Mouse (Mus musculus): ENCODE measurements around the gene Tmem145.

Gene Tmem145
- long read RNA-seq, experiment 1, partial matches to known transcripts, result 0 of 1 reads
- long read RNA-seq, experiment 1, other reads (novel, unspliced or antisense), result 1 of 1 reads
- long read RNA-seq, experiment 2, result 0 reads

DNA sequence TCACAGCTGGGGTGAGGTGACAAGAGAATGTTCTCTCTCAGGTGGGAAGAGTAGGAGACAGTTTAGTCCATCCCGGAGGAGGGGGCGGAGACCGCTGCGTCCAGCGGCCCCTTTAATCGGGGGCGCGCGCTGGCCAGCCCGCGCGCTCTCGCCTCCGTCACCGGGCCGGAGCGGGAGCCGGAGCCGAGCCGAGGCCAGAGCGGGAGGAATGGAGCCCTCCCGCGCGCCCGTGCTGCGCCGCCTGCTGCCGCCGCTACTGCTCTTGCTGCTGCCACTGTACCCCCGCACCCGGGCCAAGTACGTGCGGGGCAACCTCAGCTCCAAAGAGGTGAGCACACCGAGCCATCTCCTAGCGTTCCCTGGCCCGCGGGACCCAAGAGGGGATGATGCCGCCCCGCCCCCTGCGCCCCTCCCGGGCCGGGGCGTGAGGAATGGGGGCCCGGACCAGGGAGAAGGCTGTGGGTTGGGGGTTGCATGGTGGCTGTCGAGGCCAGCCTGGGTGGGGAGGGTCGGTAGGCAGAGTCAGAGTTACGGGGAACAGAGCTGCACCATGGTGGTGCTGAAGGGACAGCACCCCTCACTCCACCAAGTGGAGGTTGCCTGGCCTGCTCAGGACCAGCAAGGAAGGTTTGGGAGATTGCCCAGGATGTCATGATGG, at the start of gene Tmem145:
Gene Tmem145, plus strand, starts transcription at position 151 of the 658 bp plus-strand sequence.
- intact Hi-C loops (cut with DNase I), result no loop called here

DNA sequence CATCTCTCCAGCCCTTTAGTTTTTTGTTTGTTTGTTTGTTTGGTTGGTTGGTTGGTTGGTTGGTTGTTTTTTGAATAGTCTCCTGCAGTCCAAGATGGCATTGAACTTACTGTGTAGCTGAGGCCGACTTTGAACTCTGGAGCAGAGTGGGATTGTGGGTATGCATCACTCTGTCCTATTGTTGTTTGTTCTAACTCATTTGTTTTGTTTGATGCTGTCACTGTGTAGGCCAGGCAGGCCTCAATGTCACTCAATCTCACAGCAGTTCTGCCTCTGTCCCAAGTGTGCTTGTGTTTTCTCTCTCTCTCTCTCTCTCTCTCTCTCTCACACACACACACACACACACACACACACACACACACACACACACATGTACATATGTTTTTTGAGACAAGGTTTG, 44.0 kb upstream of the Tmem145 start:
- intact Hi-C loops (cut with DNase I), result no loop called here

DNA sequence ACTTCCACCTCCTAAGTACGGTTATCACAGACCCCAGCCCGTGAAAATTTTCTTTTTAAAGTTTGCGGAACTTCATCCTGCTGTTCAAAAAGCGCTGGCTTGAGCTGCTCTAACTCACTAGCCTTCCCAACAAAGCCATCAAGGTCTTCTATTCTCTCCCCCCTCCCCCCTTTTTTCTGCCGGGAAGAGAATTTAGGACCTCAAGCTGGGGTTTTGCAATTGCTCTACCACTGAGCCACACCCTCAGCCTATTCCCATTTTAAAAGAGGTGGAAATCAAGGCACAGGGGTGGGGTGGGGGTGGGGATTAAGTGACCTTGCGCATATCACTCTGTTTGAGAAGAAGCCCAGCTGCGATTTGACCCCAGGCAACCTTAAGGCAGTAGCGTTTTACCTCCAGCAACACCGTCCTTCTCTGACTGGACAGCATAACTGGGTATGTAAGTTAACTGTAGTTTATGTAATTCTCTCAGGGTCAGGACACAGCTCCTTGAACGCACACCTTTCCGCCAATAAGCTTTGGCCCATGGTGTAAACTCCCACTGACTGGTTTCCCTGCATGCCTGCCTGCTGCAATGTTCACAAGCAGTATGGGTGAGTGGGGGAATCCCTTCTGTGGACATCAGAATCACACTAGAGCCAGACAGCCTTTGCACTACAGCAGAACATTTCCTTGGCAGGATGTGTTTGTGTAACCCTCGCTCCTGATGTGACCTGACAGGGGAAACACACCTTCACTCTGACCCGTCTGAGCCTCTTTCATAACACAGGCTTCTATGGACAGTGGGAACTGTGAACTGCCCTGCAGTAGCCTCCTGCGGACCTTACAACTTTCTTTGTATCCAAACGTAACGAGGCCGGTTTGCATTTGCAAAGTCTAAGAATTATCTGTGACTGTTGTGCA, 41.7 kb upstream of the Tmem145 start:
- intact Hi-C loops (cut with DNase I), result no loop called here

DNA sequence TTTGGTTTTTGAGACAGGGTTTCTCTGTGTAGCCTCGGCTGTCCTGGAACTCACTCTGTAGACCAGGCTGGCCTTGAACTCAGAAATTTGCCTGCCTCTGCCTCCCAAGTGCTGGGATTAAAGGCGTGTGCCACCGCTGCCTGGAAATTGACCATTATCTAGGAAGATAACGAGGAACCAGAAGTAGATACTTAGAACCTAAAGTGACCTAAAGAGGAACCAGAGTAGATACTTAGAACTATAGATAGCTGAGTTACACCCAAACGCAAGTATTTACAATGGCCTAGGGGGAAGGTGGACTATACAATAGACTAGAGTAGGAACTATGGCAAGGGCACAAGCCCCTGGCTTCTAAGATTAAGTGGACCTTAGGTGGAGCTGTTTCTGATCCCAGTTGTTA, 40.2 kb upstream of the Tmem145 start:
- intact Hi-C loops (cut with DNase I), result loop anchor here (2.0 kb wide), 1 partner anchor 15 kb away; the partner anchor contains the start of gene Erf

DNA sequence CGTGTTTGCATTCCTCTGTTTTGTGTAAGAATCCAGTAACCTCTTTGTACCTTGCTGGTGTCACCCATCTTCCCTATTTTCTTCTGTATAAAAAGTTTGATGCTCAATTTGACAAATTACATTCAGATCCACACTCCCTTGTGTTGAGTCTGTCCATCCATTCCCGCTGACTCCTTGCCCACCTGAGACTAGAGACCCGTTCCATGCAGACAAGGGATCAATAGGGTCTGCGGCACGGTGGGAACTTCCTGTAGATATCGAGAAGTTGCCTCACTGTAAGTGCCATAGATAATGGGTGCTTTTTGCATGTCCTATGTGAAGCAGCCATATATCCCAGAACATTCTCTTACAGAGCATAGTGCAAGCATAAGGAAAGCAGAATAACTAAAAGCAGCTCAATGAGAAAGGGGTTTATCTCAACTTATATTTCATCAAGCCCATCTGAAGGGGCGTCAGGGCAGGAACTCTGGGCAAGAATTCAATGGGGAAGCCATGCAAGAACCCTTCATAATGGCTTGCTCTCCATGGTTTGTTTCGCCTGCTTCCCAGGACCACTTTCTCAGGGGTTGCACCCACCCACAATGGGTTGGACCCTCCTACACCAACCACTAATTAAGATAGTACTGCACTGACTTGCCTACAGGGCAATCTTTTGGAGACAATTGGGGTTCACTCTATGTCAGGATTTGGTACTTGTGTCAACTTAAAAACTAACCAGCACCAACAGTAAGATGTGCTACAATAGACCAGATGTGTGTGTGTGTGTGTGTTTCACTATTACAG, 39.5 kb upstream of the Tmem145 start:
- intact Hi-C loops (cut with DNase I), result loop anchor here (2.0 kb wide), 1 partner anchor 16 kb away; the partner anchor contains the start of gene Erf

DNA sequence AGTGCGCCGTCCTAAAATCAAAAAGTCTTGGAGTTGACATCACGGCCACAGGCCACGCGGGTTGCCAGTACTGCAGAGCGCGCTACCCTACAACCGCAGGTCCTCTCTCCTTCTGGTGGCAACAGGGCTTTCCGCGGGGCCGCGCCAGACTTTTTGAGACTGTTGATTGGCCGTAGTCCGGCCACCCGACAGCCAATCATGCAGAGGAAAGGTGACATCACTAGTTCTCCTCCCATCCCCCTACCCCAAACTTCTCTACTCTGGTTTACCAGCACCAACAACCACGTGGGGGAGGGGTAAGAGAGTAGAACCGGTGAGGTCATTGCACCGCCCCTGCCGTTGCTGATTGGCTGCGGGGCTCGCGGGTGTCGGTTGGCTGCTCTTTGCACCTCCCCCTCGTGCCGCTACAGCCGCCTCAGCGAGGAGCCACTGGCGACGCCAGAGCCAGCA, 38.6 kb upstream of the Tmem145 start, which contains the start of gene Cic:
Gene Cic, plus strand, starts transcription at position 404 of the 450 bp plus-strand sequence.
- intact Hi-C loops (cut with DNase I), result loop anchor here (2.0 kb wide), 1 partner anchor 17 kb away; the partner anchor contains the start of gene Erf

DNA sequence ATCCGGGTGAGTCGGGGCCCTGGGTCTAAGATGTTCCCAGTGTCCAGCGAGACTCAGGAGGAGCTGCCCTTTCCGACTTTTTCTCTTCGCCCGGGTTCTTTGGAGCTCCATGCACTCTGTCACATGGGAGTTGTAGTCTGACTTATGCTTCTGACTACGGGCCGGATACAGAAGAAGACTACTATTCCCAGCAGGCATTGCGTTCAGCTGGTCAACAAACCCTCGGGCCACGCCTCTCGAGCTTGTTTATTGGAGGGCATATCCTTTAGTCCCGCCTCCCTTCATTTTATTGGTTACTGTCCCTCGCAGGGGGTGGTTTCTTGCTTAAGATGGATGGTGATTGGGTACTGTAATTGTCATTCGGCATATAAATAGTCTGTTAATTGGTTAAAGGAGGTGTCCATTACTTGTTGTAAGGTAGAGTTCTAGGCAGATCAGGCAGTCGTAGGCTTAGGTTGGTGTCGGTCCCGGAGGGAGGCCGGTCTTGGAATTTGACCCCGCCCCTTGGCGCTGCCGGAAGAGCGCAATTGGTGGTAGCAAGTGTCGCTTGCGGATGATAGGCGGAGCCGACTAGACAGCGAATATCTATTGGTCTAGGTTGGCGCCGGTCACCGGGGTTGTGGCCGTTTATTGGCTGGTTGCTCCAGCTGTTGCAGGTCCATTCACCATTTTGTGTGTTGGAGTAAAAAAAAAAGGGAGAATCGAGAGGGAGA, 38.0 kb upstream of the Tmem145 start:
- intact Hi-C loops (cut with DNase I), result loop anchor here (2.0 kb wide), 1 partner anchor 17 kb away; the partner anchor contains the start of gene Erf

DNA sequence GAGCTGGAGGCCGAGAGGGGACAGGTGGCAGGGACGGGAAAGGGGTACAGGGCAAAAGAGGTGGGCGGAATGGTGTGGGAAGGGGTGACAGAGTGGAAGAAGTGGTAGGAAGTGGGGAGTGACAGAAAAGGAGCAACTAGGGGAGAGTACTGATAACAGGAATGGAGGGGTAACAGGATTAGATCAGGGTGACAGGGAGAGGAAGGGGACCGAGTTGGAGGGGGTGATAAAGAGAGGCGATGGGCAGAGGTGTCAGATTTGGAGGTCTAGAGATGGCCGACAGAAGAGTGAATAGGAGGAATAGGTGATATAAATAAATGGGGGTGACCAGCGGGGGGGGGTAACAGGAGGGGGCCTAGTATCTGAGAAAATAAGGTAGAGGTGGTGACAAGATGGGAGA, 37.3 kb upstream of the Tmem145 start:
- intact Hi-C loops (cut with DNase I), result no loop called here

DNA sequence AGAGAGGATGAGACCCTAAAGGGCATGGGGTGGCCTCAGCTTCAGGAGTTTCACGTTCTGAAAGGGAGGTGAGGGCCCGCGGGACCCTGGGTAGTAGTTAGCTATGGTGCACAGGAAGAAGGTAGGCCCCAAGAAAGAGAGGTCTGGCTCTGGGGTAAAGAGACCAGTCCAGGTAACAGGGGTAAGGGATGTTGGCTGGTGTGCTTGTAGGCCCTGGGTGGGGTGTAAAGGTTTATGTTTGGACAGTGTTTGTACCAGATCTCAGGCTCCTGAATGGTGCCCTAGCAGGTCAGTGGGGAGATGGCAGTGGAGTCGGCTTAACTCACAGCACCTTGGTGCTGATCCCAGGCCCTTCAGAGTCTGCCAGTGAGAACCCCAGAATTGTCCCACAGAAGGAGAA, 36.9 kb upstream of the Tmem145 start:
- intact Hi-C loops (cut with DNase I), result no loop called here

DNA sequence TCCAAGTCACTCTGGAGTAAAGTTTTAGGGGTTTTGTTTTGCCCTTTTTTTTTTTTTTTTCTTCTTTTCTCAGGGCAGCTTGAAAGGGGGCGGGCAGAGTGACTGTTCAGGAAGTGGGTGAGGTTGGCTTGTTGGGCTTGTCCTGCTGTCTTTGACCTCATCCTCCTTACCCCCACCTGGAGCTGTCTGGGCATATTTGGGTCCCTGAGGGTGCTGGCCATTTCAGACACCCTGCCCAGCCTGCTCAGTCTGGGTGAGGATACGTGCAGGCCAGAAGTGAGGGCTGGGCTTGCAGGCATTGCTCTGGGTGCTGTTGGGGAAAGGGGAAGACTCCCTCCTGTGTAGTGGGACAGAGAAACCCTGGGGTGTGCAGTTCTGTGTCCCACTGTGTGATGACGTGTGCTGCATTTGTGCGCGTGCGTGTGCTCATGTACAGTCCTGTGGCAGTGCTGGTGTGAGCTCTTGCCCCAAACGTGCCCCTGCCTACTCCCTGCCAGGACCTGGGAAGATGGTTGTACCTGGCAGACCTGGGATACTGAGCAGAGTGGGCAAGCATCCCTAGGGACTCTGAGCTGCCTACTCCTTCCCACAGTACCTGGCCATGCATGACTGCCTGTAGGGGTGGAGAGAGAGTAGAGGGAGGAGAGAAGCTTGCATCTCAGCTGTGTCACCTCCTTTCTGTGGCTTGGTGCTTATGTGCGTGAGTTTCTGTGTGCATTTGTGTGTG, 36.2 kb upstream of the Tmem145 start:
- intact Hi-C loops (cut with DNase I), result no loop called here

DNA sequence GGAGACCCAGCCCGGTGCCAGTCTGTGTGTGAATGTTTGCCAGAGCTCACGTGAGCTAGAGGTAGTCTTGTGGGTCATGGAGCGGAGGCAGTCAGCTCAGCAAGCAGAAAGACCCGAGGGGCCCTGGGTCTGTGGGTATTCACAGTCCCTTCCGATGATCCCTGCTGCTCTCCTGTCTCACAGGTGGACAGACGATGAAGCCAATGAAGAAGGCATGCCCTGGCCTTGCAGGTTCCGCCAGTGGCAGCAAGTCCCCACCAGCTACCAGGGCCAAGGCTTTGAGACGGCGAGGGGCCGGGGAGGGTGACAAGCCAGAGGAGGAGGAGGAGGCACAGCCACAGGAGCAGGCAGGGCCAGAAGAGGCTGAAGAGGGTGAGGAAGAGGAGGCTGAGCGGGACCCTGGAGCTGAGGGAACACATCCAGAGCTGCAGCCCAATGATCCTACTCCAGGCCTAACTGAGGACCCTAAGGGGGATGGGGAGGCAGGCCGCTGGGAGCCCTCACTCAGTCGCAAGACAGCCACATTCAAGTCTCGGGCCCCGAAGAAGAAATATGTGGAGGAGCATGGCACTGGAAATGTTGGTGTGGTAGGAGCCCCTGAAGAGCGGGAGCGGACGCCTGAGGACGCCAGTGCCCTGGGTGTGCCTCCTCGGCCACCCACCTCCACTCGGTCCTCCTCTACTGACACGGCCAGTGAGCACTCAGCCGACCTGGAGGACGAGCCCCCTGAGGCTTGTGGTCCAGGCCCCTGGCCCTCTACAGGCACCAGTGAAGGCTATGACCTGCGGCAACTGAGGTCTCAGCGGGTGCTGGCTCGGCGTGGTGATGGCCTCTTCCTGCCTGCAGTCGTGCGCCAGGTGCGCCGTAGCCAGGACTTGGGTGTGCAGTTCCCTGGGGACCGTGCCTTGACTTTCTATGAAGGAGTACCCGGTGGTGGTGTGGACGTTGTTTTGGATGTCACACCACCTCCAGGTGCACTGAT, 35.0 kb upstream of the Tmem145 start:
- intact Hi-C loops (cut with DNase I), result no loop called here

DNA sequence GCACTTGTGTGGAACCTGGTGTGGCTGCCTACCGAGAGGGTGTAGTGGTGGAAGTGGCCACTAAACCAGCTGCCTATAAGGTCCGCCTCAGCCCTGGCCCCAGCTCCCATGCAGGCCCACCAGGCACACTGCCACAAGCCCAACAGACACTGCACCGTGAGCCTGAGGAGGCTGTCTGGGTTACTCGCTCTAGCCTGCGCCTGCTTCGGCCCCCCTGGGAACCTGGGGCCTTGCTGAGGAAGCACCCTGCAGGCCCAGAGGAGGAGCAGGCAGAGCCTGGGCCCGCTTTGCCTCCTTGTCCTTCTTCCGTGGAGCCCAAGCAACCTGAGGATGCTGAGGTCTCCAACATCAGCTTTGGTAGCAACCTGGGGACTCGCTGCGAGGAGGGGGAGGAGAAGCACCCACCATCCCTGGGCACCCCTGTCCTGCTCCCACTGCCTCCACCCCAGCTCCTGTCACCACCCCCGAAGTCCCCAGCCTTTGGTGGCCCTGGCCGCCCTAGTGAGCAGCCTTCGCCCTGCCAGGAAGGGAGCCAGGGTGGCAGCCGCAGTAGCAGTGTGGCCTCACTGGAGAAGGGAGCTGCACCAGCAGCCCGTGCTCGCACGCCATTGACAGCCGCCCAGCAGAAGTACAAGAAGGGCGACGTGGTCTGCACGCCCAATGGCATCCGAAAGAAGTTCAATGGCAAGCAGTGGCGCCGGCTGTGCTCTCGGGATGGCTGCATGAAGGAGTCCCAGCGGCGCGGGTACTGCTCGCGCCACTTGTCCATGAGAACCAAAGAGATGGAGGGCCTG, 34.1 kb upstream of the Tmem145 start:
- intact Hi-C loops (cut with DNase I), result no loop called here

DNA sequence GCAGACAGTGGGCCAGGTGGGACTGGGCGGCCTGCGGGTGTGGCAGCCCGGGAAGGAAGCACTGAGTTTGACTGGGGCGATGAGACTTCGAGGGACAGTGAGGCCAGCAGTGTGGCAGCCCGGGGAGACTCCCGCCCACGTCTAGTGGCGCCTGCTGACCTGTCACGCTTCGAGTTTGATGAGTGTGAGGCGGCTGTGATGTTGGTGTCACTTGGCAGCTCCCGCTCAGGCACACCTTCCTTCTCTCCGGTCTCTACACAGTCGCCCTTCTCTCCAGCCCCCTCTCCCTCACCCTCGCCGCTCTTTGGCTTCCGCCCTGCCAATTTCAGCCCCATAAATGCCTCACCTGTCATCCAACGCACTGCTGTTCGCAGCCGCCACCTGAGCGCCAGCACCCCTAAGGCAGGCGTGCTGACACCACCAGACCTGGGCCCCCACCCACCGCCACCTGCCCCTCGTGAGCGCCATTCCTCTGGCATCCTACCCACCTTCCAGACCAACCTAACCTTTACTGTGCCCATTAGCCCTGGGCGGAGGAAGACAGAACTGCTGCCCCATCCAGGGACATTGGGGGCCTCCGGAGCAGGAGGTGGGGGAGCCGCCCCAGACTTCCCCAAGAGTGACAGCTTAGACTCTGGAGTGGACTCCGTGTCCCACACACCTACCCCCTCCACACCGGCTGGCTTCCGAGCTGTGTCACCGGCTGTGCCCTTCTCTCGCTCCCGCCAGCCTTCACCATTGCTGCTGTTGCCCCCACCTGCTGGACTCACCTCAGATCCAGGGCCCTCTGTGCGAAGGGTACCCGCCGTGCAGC, 33.3 kb upstream of the Tmem145 start:
- intact Hi-C loops (cut with DNase I), result no loop called here

DNA sequence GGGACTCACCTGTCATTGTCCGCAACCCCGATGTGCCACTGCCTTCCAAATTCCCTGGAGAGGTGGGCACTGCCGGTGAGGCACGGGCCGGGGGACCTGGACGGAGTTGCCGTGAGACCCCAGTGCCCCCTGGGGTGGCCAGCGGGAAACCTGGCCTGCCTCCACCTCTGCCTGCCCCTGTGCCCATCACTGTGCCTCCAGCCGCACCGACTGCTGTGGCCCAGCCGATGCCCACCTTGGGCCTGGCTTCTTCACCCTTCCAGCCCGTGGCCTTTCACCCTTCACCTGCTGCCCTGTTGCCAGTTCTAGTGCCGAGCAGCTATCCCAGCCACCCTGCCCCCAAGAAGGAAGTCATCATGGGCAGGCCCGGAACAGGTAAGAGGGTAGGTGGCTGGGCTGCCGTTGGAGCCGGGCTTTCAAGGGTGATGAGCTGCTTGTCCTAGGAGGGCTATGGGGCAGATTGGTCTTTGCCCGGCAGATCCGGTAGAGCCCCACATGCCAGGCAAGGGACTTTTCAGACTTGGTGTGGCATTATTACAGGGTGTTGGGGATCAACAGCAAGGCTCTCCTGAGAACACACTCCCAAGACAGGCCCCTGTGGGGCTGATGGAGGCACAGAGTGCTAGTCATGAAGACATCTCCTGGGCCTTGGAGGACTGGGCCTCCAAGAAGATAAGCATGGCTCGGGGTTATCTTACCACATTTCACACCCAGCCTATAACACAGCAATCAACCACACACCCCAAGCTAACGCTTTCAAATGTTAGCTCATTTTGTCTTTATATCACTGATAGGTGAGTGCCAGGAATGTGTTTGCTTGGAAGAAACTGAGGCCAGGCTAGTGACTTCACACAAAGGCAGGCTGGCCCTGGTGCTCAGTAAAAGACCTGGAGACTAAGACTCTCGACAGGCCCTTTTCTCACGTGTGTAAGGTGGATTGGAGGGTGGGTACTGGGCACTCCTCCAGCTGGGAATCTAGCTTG, 32.4 kb upstream of the Tmem145 start:
- intact Hi-C loops (cut with DNase I), result no loop called here

DNA sequence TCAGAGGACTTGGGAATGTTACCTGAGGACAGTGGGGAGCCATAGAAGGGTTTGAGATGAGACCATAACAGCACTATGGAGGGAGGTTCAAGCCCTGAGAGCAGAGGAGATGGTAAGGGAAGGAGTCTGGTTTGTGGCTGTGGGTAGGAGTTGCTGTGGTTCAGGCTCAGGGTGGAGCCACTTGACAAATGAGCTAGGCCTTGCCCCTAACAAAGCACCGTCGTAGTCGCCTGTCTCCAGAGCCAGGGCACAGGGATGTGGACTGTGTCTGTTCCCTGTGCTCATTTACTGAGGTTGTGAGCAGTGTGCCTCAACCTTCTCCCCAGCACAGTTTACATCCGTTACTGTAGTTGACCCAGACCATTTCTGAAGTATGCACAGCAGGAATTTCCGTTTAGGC, 31.3 kb upstream of the Tmem145 start:
- intact Hi-C loops (cut with DNase I), result no loop called here

DNA sequence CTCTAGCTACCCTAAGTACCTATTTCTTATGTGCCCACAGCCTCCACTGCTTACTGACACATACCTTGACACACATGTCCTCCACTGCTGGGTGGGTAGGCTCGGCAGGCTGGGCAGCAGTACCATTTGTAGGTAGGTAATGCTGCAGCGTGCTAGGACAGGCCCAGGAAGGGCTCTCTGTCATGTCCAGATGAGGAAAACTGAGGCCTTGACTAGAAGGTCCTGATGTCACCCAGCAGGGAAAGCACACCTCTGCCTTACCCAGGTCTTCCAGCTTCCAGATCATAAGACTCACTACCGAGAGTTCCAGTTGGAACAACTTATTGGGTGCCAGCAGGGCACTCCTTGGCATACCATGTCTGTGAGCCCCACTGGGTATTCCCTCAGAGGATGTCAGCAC, 30.9 kb upstream of the Tmem145 start:
- intact Hi-C loops (cut with DNase I), result no loop called here

All from adrenal gland (tissue).